Mouse (Mus musculus): ENCODE measurements at regions not wholly inside any gene's neighbourhood (a gene's known extent, or its start where the extent isn't known, plus 50 kb on each side); places are given as distances from the start of the nearest gene placed in this dataset.

DNA sequence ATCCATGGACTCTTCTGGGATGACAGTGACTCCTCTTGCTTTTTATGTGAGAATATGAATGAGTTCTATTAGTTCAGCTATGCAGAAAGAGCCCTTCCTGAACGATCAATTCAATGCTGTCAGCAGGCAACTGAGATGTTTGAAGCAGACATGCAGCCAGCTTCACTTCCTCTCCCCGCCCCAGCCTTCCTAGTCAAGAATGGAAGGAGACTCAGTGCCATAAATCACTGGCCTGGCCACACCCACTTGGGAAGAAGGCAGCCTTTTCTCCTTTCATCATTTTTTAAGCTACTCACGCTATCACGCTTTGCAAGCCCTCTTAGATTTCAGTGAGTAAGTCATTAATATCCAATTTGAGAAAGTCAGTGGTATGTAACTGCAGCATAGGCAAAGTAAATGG, 188.3 kb upstream of the Ghitm start:
- H3K27ac ChIP-seq (ENCODE audit: insufficient read depth, low read length): no peak overlapping the region
- no peak overlapping the region for H3K4me3 ChIP-seq (replicated peaks; ENCODE audit: insufficient read depth, low read depth, low read length)
- no peaks in the 10 kb centered on the region for H3K27me3 ChIP-seq (ENCODE audit: control insufficient read depth, insufficient read depth, low read length)
- no peaks in the 10 kb centered on the region for H3K4me1 ChIP-seq (ENCODE audit: control insufficient read depth, insufficient read depth, low read length)
- DNase-seq: no peak
- TF ChIP-seq POLR2A (IDR thresholded peaks at IDR 0.05; ENCODE audit: borderline replicate concordance, insufficient read depth, low read length) (no peak), CTCF (IDR thresholded peaks at IDR 0.05; ENCODE audit: borderline replicate concordance, insufficient read depth, low read depth, low read length) (no peak)
- 75% methylated on average over 4 of the region's 4 CpGs for WGBS

DNA sequence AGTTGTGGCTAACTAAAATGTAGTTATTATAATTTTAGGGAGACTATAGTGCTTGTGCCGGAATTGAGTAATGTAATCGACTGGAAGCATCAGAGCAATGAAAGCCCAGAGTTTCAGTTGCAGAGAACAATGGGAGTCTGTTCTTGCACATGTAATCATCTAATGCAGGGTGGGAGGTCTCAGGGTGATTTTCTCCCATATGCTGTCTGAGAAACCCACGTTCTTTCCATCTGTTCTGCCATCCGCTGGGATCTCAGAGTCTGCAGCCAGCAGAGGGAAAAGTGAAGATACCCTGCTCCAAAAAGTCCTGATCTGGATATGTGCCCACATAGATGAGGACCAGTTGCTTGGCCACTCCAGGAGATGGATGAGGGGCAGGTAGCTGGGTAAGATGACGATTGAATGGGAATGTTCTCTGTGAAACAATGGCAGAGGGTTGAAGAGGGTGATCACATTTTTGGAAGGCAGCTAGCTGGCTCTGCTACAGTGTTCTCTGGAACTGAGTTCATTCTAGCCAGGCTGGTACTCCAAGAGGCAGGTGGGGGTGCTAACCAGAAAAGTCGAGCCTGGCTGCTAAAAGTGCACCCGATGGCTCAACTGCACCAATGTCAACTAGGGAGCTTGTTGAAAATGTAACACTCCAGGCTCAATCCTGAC, 180.3 kb upstream of the Ghitm start:
- WGBS: 16% methylated on average over 7 of the region's 7 CpGs
- Histone ChIP-seq H3K27me3 (ENCODE audit: control insufficient read depth, insufficient read depth, low read length) (no peaks in the 10 kb centered on the region), H3K27ac (ENCODE audit: insufficient read depth, low read length) (no peak overlapping the region), H3K4me1 (ENCODE audit: control insufficient read depth, insufficient read depth, low read length) (peaks cover 4% of the 10 kb centered on the region; the same call in 1 of the 2 replicates), H3K4me3 (replicated peaks; ENCODE audit: insufficient read depth, low read depth, low read length) (no peak overlapping the region)
- TF ChIP-seq CTCF (IDR thresholded peaks at IDR 0.05; ENCODE audit: borderline replicate concordance, insufficient read depth, low read depth, low read length) (no peak), POLR2A (IDR thresholded peaks at IDR 0.05; ENCODE audit: borderline replicate concordance, insufficient read depth, low read length) (no peak)
- DNase-seq: peak; percentile 10 to 22

DNA sequence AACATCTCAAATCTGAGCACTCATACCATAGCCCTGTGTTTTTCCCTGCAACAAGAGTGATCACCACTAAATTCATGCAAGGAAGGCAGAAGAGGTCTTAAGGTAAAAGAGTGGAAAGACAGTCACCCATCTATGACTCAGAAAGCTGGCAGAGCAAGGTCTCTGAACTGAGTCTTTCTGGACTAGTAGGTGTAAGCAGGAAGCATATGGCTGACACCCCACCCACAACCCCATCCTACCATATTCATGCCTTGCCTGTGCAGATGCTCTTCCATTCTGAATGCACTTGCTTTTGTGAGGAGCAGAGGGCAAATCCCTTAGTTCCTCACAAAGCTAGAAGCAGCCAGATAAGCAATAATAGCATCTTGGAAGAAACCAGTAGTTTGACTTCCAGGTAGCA, 178.8 kb upstream of the Ghitm start:
- TF ChIP-seq CTCF (IDR thresholded peaks at IDR 0.05; ENCODE audit: borderline replicate concordance, insufficient read depth, low read depth, low read length) (no peak), POLR2A (IDR thresholded peaks at IDR 0.05; ENCODE audit: borderline replicate concordance, insufficient read depth, low read length) (no peak)
- Histone ChIP-seq H3K4me1 (ENCODE audit: control insufficient read depth, insufficient read depth, low read length) (peaks cover 4% of the 10 kb centered on the region; the same call in 1 of the 2 replicates), H3K27me3 (ENCODE audit: control insufficient read depth, insufficient read depth, low read length) (no peaks in the 10 kb centered on the region), H3K27ac (ENCODE audit: insufficient read depth, low read length) (no peak overlapping the region), H3K4me3 (replicated peaks; ENCODE audit: insufficient read depth, low read depth, low read length) (no peak overlapping the region)
- DNase-seq: no peak

DNA sequence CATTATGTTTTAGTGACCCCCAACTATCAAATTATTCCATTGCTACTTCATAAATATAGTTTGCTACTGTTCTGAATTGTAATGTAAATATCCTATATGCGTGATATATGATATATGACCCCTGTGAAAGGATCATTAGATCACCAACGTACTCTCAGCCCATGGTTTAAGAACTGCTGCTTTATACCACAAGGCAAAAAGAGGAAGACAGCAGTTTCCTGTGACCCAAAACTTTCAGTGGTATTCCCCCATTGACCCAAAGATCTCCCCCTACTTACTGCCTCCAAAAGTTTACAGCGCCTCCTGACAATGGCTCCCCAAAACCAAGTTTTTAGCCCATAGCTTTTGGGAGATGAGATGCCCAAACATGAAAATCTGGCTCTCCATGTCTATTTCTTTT, 177.8 kb upstream of the Ghitm start:
- TF ChIP-seq POLR2A (IDR thresholded peaks at IDR 0.05; ENCODE audit: borderline replicate concordance, insufficient read depth, low read length): no peak
- no peak for TF ChIP-seq CTCF (IDR thresholded peaks at IDR 0.05; ENCODE audit: borderline replicate concordance, insufficient read depth, low read depth, low read length)
- Histone ChIP-seq H3K27ac (ENCODE audit: insufficient read depth, low read length) (no peak overlapping the region), H3K4me3 (replicated peaks; ENCODE audit: insufficient read depth, low read depth, low read length) (no peak overlapping the region), H3K4me1 (ENCODE audit: control insufficient read depth, insufficient read depth, low read length) (peaks cover 4% of the 10 kb centered on the region; the same call in 1 of the 2 replicates), H3K27me3 (ENCODE audit: control insufficient read depth, insufficient read depth, low read length) (no peaks in the 10 kb centered on the region)
- no peak for DNase-seq
- WGBS: 95% methylated on average over 3 of the region's 3 CpGs

GRCm38 (mm10) chr14:37306622-37307274, 171.7 kb upstream of the Ghitm start:
- DNase-seq: no peak
- H3K27ac ChIP-seq (ENCODE audit: insufficient read depth, low read length): no peak overlapping the region
- no peak overlapping the region for H3K4me3 ChIP-seq (replicated peaks; ENCODE audit: insufficient read depth, low read depth, low read length)
- TF ChIP-seq POLR2A (IDR thresholded peaks at IDR 0.05; ENCODE audit: borderline replicate concordance, insufficient read depth, low read length): no peak
- TF ChIP-seq CTCF (IDR thresholded peaks at IDR 0.05; ENCODE audit: borderline replicate concordance, insufficient read depth, low read depth, low read length): no peak
- 39% methylated on average over 2 of the region's 2 CpGs for WGBS
- no peaks in the 10 kb centered on the region for H3K27me3 ChIP-seq (ENCODE audit: control insufficient read depth, insufficient read depth, low read length)
- no peaks in the 10 kb centered on the region for H3K4me1 ChIP-seq (ENCODE audit: control insufficient read depth, insufficient read depth, low read length)

GRCm38 (mm10) chr14:37298631-37299030, 163.6 kb upstream of the Ghitm start:
- Histone ChIP-seq H3K27ac (ENCODE audit: insufficient read depth, low read length) (no peak overlapping the region), H3K4me1 (ENCODE audit: control insufficient read depth, insufficient read depth, low read length) (no peaks in the 10 kb centered on the region), H3K4me3 (replicated peaks; ENCODE audit: insufficient read depth, low read depth, low read length) (no peak overlapping the region), H3K27me3 (ENCODE audit: control insufficient read depth, insufficient read depth, low read length) (no peaks in the 10 kb centered on the region)
- TF ChIP-seq CTCF (IDR thresholded peaks at IDR 0.05; ENCODE audit: borderline replicate concordance, insufficient read depth, low read depth, low read length): no peak
- no peak for TF ChIP-seq POLR2A (IDR thresholded peaks at IDR 0.05; ENCODE audit: borderline replicate concordance, insufficient read depth, low read length)
- DNase-seq: no peak

DNA sequence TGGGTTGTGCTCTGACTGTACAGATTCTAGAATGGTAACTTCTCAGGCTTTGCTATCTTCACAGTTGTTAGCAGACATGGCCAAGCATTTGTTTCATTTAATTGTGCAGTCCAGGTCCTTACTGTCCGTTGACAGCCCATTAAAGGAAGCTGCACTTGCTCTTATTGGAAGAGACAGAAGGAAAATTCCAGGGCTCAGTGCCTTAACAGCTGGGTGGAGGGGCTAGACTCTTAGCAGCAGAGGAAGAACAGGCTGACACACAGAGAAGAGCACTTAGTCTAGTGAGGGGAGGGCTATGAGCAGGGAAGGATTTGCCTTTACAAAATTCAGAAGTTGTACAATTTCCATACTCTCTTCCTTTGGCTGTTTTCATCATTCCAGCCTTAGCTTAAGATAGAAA, 161.5 kb upstream of the Ghitm start:
- no peak for DNase-seq
- Histone ChIP-seq H3K4me3 (replicated peaks; ENCODE audit: insufficient read depth, low read depth, low read length) (no peak overlapping the region), H3K27ac (ENCODE audit: insufficient read depth, low read length) (no peak overlapping the region), H3K27me3 (ENCODE audit: control insufficient read depth, insufficient read depth, low read length) (no peaks in the 10 kb centered on the region), H3K4me1 (ENCODE audit: control insufficient read depth, insufficient read depth, low read length) (no peaks in the 10 kb centered on the region)
- TF ChIP-seq POLR2A (IDR thresholded peaks at IDR 0.05; ENCODE audit: borderline replicate concordance, insufficient read depth, low read length): no peak
- no peak for TF ChIP-seq CTCF (IDR thresholded peaks at IDR 0.05; ENCODE audit: borderline replicate concordance, insufficient read depth, low read depth, low read length)
- 83% methylated on average over 1 of the region's 1 CpGs for WGBS
